Mouse (Mus musculus): ENCODE results near the gene Slc47a1.

DNA sequence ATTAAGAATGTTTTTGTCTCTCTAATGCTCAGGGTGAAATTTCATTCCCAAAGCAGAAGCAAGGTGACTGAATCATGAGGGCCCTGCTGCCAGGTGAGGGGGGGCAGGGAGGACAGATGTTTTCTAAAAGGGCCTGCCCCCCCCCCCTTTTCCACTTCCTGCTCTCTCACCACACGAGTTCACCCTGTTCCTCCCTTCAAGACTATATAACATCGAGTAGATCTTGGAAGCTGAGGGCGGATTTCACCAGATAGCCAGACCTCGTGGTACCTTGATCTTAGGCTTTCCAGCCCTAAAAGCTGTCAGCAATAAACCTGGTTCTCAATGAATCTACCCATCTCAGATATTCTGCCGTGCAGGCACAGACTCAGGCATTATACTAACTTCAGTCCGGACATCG, 67.8 kb downstream of the Slc47a1 start:
- no peak for TF ChIP-seq POLR2A (IDR thresholded peaks at IDR 0.05; ENCODE audit: borderline replicate concordance, extremely low read depth, low read depth, low read length)
- TF ChIP-seq CTCF (IDR thresholded peaks at IDR 0.05; ENCODE audit: insufficient read depth, low read length): no peak
